Mouse (Mus musculus) myocyte (in vitro differentiated cells): ENCODE data around the gene Cdc6.

Source experiments
- MAX ChIP-seq: IDR thresholded peaks from one replicate; pipeline ENCODE4 v1.6.1; 2011; ENCODE audit warnings: low read depth, mild to moderate bottlenecking, control low read depth
- POLR2A ChIP-seq: IDR thresholded peaks from one replicate; pipeline ENCODE4 v1.6.1; 2011; ENCODE audit warnings: low read depth, mild to moderate bottlenecking, control low read depth, moderate library complexity; ENCODE audit not compliant: insufficient read length
- POLR2AphosphoS2 ChIP-seq: IDR thresholded peaks from one replicate; pipeline ENCODE4 v1.6.1; 2011; ENCODE audit warnings: low read depth, control low read depth; ENCODE audit not compliant: insufficient read length
- USF1 ChIP-seq: IDR thresholded peaks from one replicate; pipeline ENCODE4 v1.6.1; 2011; ENCODE audit warnings: low read depth, mild to moderate bottlenecking, control low read depth, moderate library complexity

GRCm38 (mm10) chr11:98877001-98877400 lies 30.6 kb upstream of the Cdc6 start:
- TF ChIP-seq POLR2A (no peak), USF1 (no peak), POLR2AphosphoS2 (no peak), MAX (no peak)
